25 mouse cellular contexts compared by ENCODE assay signal in the genomic region with DNA sequence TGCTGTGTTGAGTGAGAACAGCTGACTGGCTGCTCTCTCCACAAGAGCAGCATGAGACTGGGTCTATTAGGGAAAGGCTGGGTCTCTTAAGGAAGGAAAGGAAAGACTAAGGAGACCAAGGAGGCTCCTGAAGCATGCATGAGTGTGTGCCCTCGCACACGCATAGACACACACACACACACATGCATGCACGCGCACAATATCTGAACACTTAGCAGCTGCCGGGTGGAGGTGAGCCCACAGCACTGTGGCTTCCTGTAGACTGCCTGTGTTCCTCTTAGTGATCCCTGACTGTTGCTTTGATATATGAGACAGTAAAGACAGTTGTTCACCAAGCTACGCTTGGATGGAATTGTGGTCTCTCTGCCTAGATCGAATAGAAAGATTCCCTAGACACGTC.
DNase-seq lines count a peak whose midpoint lies in the region; ATAC-seq lines count a peak whose summit lies in the region.
"Had no signal": no experiment of that assay in that cellular context is flagged by ENCODE, and none has a peak within 500 bp of the region (broad histone marks: within the 10 kb centered on the region; RNA-seq: fewer than 3 reads in every experiment).

No protein-coding gene starts in this region.

- no peaks in the 10 kb centered on the region for H3K9me3 ChIP-seq in midbrain, embryonic 10.5 days (replicated peaks)
- no peaks in the 10 kb centered on the region for H3K9me3 ChIP-seq in embryonic facial prominence, embryonic 10.5 days
- H3K9me3 ChIP-seq: forebrain, embryonic 10.5 days; forebrain, embryonic 13.5 days; heart, embryonic 10.5 days; heart, embryonic 13.5 days; hindbrain, embryonic 12.5 days; hindbrain, embryonic 15.5 days had no signal

- no peaks in the 10 kb centered on the region for H3K4me1 ChIP-seq in midbrain, embryonic 10.5 days
- H3K4me1 ChIP-seq in embryonic facial prominence, embryonic 10.5 days, result no peaks in the 10 kb centered on the region
- H3K4me1 ChIP-seq: forebrain, embryonic 10.5 days; forebrain, embryonic 13.5 days; heart, embryonic 10.5 days; heart, embryonic 13.5 days; hindbrain, embryonic 12.5 days; hindbrain, embryonic 15.5 days had no signal

- H3K4me3 ChIP-seq in midbrain, embryonic 10.5 days, result no peak overlapping the region
- H3K4me3 ChIP-seq in embryonic facial prominence, embryonic 10.5 days, result no peak overlapping the region
- H3K4me3 ChIP-seq: forebrain, embryonic 10.5 days; forebrain, embryonic 13.5 days; heart, embryonic 10.5 days; heart, embryonic 13.5 days; hindbrain, embryonic 12.5 days; hindbrain, embryonic 15.5 days had no signal

- ATAC-seq in hematopoietic stem cell, adult 5-6 weeks (replicated peaks in 1 of 2; ENCODE audit: insufficient read depth in 1 of 2, low FRiP score in 2 of 2, low TSS enrichment in 1 of 2, low read depth in 1 of 2, poor library complexity in 2 of 2, severe bottlenecking in 2 of 2), result peak; percentile 81 to 89
- ATAC-seq in megakaryocyte-erythroid progenitor cell, adult 5-6 weeks (replicated peaks; ENCODE audit: low FRiP score, low TSS enrichment, poor library complexity, severe bottlenecking), result 0 out of 2 replicates have a peak, but pooled peaks have one; percentile 22
- ATAC-seq: CD4-positive, CD25-positive, alpha-beta regulatory T cell, adult 4 months; forebrain, embryonic 13.5 days; forebrain, embryonic 16.5 days had no signal

- 93% methylated on average over 8 of the region's 8 CpGs for WGBS in midbrain, embryonic 10.5 days
- WGBS in embryonic facial prominence, embryonic 10.5 days, result 93% methylated on average over 8 of the region's 8 CpGs

- H3K36me3 ChIP-seq in midbrain, embryonic 10.5 days, result no peaks in the 10 kb centered on the region
- no peaks in the 10 kb centered on the region for H3K36me3 ChIP-seq in embryonic facial prominence, embryonic 10.5 days (replicated peaks)
- H3K36me3 ChIP-seq: forebrain, embryonic 10.5 days; heart, embryonic 10.5 days; heart, embryonic 13.5 days; hindbrain, embryonic 12.5 days; hindbrain, embryonic 15.5 days had no signal

- peak; percentile 4 for DNase-seq in thymus, postnatal 25 days
- no peak for DNase-seq in thymus, postnatal 10 days (ENCODE audit: low spot score in 2 of 2)
- no peak for DNase-seq in midbrain, embryonic 10.5 days (ENCODE audit: low spot score)
- DNase-seq in embryonic facial prominence, embryonic 10.5 days (ENCODE audit: low spot score), result no peak
- DNase-seq: adrenal gland, adult 2 months; adrenal gland, postnatal 14 days; cerebellum, adult 11 months; cerebellum, adult 2 months; cerebellum, adult 9-11 months; cerebellum, postnatal 25 days; embryo, embryonic 11 days; gastrocnemius, postnatal 10 days; heart, adult 18-20 months; heart, postnatal 14 days; heart, postnatal 4 days had no signal

- no peak overlapping the region for H3K27ac ChIP-seq in midbrain, embryonic 10.5 days (replicated peaks)
- H3K27ac ChIP-seq in embryonic facial prominence, embryonic 10.5 days (replicated peaks), result no peak overlapping the region
- H3K27ac ChIP-seq: forebrain, embryonic 10.5 days; forebrain, embryonic 13.5 days; heart, embryonic 10.5 days; heart, embryonic 13.5 days; hindbrain, embryonic 12.5 days; hindbrain, embryonic 15.5 days had no signal

- H3K27me3 ChIP-seq in midbrain, embryonic 10.5 days (ENCODE audit: low read depth, poor library complexity, severe bottlenecking), result no peaks in the 10 kb centered on the region
- no peaks in the 10 kb centered on the region for H3K27me3 ChIP-seq in embryonic facial prominence, embryonic 10.5 days (replicated peaks; ENCODE audit: low read depth, poor library complexity, severe bottlenecking)
- H3K27me3 ChIP-seq: forebrain, embryonic 13.5 days; heart, embryonic 13.5 days; hindbrain, embryonic 12.5 days; hindbrain, embryonic 15.5 days had no signal
